Mouse (Mus musculus) CH12.LX (cell line): ENCODE results near the gene Arfip1.

Experiments used
- E2F4 ChIP-seq: IDR thresholded peaks from 2 replicates; pipeline ENCODE4 v1.6.1; 2011; ENCODE audit warnings: low read depth, low read length, improper control_type of control experiment; ENCODE audit not compliant: insufficient replicate concordance
- PAX5 ChIP-seq: IDR thresholded peaks from 2 replicates; pipeline ENCODE4 v1.6.1; 2012; ENCODE audit warnings: low read length, inconsistent platforms, mixed read lengths
- POLR2A ChIP-seq: IDR thresholded peaks from 2 replicates; pipeline ENCODE4 v1.6.1; 2011; ENCODE audit warnings: low read depth, mild to moderate bottlenecking, improper control_type of control experiment, low read length
- POLR2AphosphoS2 ChIP-seq: IDR thresholded peaks from 2 replicates; pipeline ENCODE4 v1.6.1; 2011; ENCODE audit warnings: low read depth, low read length, improper control_type of control experiment
- TBP ChIP-seq: conservative IDR thresholded peaks from 2 replicates; pipeline ENCODE4 v1.6.1; 2011; ENCODE audit warnings: low read depth, low read length, improper control_type of control experiment

DNA sequence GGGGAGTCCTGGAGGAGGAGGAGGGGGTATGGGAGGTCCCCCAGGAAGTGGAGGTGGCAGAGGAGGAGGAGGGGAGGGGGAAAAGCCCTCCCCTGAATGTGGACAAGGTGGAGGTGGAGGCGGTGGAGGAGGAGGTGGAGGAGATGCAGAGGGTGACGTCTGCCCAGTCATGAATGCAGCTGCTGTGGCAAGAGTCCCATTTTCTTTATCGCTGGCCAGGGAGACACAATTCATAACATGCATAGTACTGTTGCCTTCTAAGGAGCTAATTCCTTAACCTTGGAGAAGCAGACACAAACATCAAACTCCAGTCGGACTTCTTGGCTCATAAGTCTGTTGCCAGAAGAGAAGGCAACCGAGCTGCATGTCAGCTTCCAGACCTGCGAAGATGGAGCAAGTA lies 108.0 kb downstream of the Arfip1 start:
- TF ChIP-seq PAX5, result no peak
- no peak for TF ChIP-seq POLR2AphosphoS2
- no peak for TF ChIP-seq TBP
- TF ChIP-seq E2F4, result no peak
- TF ChIP-seq POLR2A, result no peak
